Mouse (Mus musculus) heart, embryonic 14.5 days (tissue): ENCODE measurements around the gene Ubtf. TPM values are rescaled to one million over a fixed set of nuclear protein-coding genes. Genes with fewer than 3 reads are reported as not detected.

ENCODE experiments used
- ATAC-seq: fragments of 200-750 bp; cut with Nextera tagmentation; 2 replicates; pipeline ENCODE4 v1.8.0; 2017; ENCODE audit warnings: low read depth, moderate TSS enrichment; ENCODE audit not compliant: insufficient number of reproducible peaks, insufficient read depth, low FRiP score
- H3K27ac ChIP-seq, 2 experiments: fragments of 200-500 bp in 1 of 2; fragments of 300-500 bp in 1 of 2; sonication (generic) in 1 of 2; replicated peaks in 1 of 2; 2 replicates each; pipeline ENCODE4 v1.5.1; 2012 to 2014; ENCODE audit warnings: low read depth in 2 of 2, low read length in 2 of 2, control low read depth in 1 of 2, mild to moderate bottlenecking in 1 of 2, mixed read lengths in 1 of 2; ENCODE audit not compliant: control insufficient read depth in 1 of 2, insufficient read depth in 1 of 2
- H3K27me3 ChIP-seq: fragments of 300-500 bp; sonication (generic); 2 replicates; pipeline ENCODE4 v1.6.1; 2014; ENCODE audit warnings: mild to moderate bottlenecking, low read length, control low read depth; ENCODE audit not compliant: control insufficient read depth, insufficient read depth
- H3K36me3 ChIP-seq: fragments of 300-500 bp; sonication (generic); 2 replicates; pipeline ENCODE4 v1.6.1; 2014; ENCODE audit warnings: mild to moderate bottlenecking, control low read depth, low read length, mixed read lengths; ENCODE audit not compliant: control insufficient read depth, insufficient read depth
- H3K4me1 ChIP-seq, 2 experiments: fragments of 200-500 bp in 1 of 2; fragments of 300-500 bp in 1 of 2; sonication (generic) in 1 of 2; 2 replicates each; pipeline ENCODE4 v1.6.1; 2012 to 2014; ENCODE audit warnings: low read length in 2 of 2, control low read depth in 1 of 2, mixed read lengths in 1 of 2; ENCODE audit not compliant: control insufficient read depth in 2 of 2, insufficient read depth in 2 of 2
- H3K4me2 ChIP-seq: fragments of 300-500 bp; sonication (generic); 2 replicates; pipeline ENCODE4 v1.6.1; 2014; ENCODE audit warnings: mild to moderate bottlenecking, low read length
- H3K4me3 ChIP-seq, 2 experiments: fragments of 200-500 bp in 1 of 2; fragments of 300-500 bp in 1 of 2; sonication (generic) in 1 of 2; 2 replicates each; pipeline ENCODE4 v1.5.1; 2012 to 2014; ENCODE audit warnings: low read length in 2 of 2, mild to moderate bottlenecking in 2 of 2, control low read depth in 1 of 2, low read depth in 1 of 2, moderate library complexity in 1 of 2; ENCODE audit not compliant: control insufficient read depth in 1 of 2, insufficient read depth in 1 of 2
- H3K9ac ChIP-seq: fragments of 300-500 bp; sonication (generic); 2 replicates; pipeline ENCODE4 v1.6.1; 2014; ENCODE audit warnings: mild to moderate bottlenecking, low read length
- H3K9me3 ChIP-seq: fragments of 300-500 bp; sonication (generic); 2 replicates; pipeline ENCODE4 v1.6.1; 2016; ENCODE audit warnings: low read length, control low read depth; ENCODE audit not compliant: control insufficient read depth
- WGBS: fragments of 180-500 bp; shearing (Covaris S2); extraction: QIAGEN DNeasy Blood & Tissue Kit; methylation state at CpG from one replicate; pipeline ENCODE4 v1.1.7; 2014; 5-methylcytosine and 5-hydroxymethylcytosine counted together
- polyA plus RNA-seq: library from polyadenylated mRNA; unstranded; fragments of >200 nt; fragmentation: Nextera tagmentation; extraction: Ambion mirVana; gene quantifications from 2 replicates; pipeline ENCODE4 v1.2.1, GENCODE M21; 2014

The Ubtf gene
- polyA plus RNA-seq, 1 experiment from 2014 or later: 53.6 TPM

GRCm38 (mm10) chr11:102291051-102291535 lies 28.4 kb downstream of the Ubtf start:
- H3K4me3 ChIP-seq: no peak overlapping the region
- no peak overlapping the region for H3K27ac ChIP-seq
- H3K4me2 ChIP-seq: no peak overlapping the region
- peaks cover 8 to 19% of the 10 kb centered on the region in 2 experiments; a peak in 3 of 4 replicates for H3K4me1 ChIP-seq
- WGBS: 85% methylated on average over 11 of the region's 11 CpGs
- ATAC-seq: no peak
- no peaks in the 10 kb centered on the region for H3K27me3 ChIP-seq
- no peaks in the 10 kb centered on the region for H3K9me3 ChIP-seq
- H3K36me3 ChIP-seq: peaks cover 80% of the 10 kb centered on the region
- H3K9ac ChIP-seq: no peak overlapping the region

- Histone ChIP-seq H3K4me3 (no peak overlapping the region), H3K4me2 (no peak overlapping the region), H3K27me3 (no peaks in the 10 kb centered on the region), H3K9ac (no peak overlapping the region; the same call in 1 of the 2 replicates), H3K36me3 (peaks cover 80% of the 10 kb centered on the region), H3K4me1 (peaks cover 7 to 21% of the 10 kb centered on the region in 2 experiments; a peak in 3 of 4 replicates), H3K9me3 (no peaks in the 10 kb centered on the region), H3K27ac (no peak overlapping the region)
- WGBS: 92% methylated on average over 4 of the region's 4 CpGs
- no peak for ATAC-seq
Observed at GRCm38 (mm10) chr11:102290141-102290540, 29.4 kb downstream of the Ubtf start.

- ATAC-seq: no peak
- H3K4me2 ChIP-seq: no peak overlapping the region
- H3K36me3 ChIP-seq: peaks cover 76% of the 10 kb centered on the region
- H3K9ac ChIP-seq: no peak overlapping the region
- WGBS: 64% methylated on average over 6 of the region's 6 CpGs
- peaks cover 1 to 16% of the 10 kb centered on the region in 2 experiments; a peak in 3 of 4 replicates for H3K4me1 ChIP-seq
- no peaks in the 10 kb centered on the region for H3K9me3 ChIP-seq
- H3K27me3 ChIP-seq: no peaks in the 10 kb centered on the region
- H3K27ac ChIP-seq: no peak overlapping the region
- H3K4me3 ChIP-seq: no peak overlapping the region
Observed at GRCm38 (mm10) chr11:102289511-102290100, 29.9 kb downstream of the Ubtf start.

- no peak for ATAC-seq
- peaks cover 69% of the 10 kb centered on the region for H3K36me3 ChIP-seq
- no peaks in the 10 kb centered on the region for H3K9me3 ChIP-seq
- H3K4me1 ChIP-seq: peaks cover 0 to 12% of the 10 kb centered on the region in 2 experiments; a peak in 2 of 4 replicates
- H3K4me3 ChIP-seq: no peak overlapping the region
- no peak overlapping the region for H3K4me2 ChIP-seq
- WGBS: 77% methylated on average over 2 of the region's 2 CpGs
- H3K27me3 ChIP-seq: no peaks in the 10 kb centered on the region
- H3K27ac ChIP-seq: no peak overlapping the region
- no peak overlapping the region for H3K9ac ChIP-seq
Observed at GRCm38 (mm10) chr11:102288913-102289312, 30.6 kb downstream of the Ubtf start.

GRCm38 (mm10) chr11:102288027-102288804 lies 31.3 kb downstream of the Ubtf start:
- Histone ChIP-seq H3K4me1 (peaks cover 0 to 12% of the 10 kb centered on the region in 2 experiments; a peak in 2 of 4 replicates), H3K36me3 (peaks cover 62% of the 10 kb centered on the region)

DNA sequence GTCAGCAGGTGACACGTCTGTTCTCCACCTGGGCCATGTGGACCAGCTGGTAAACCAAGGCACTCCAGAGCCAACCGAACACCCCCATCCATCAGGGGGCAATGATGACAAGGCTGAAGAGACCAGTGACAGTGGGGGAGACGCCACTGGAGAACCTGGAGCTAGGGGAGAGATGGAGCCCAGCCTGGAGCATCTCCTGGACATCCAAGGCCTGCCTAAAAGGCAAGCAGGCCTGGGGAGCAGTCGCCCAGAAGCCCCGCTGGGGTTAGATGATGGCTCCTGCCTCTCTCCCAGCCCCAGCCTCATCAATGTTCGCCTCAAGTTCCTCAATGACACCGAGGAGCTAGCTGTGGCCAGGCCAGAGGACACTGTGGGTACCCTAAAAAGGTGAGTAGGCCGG lies 32.1 kb downstream of the Ubtf start:
- H3K36me3 ChIP-seq: peaks cover 55% of the 10 kb centered on the region
- no peak for ATAC-seq
- no peak overlapping the region for H3K4me3 ChIP-seq
- H3K9ac ChIP-seq: no peak overlapping the region
- no peaks in the 10 kb centered on the region for H3K9me3 ChIP-seq
- H3K27ac ChIP-seq: no peak overlapping the region
- H3K4me1 ChIP-seq: peaks cover 0 to 12% of the 10 kb centered on the region in 2 experiments; a peak in 2 of 4 replicates
- 91% methylated on average over 8 of the region's 8 CpGs for WGBS
- no peak overlapping the region for H3K4me2 ChIP-seq
- no peaks in the 10 kb centered on the region for H3K27me3 ChIP-seq

More at GRCm38 (mm10) chr11:102288027-102288804, 31.3 kb downstream of the Ubtf start:
- Histone ChIP-seq H3K9me3 (no peaks in the 10 kb centered on the region), H3K27ac (no peak overlapping the region), H3K4me2 (no peak overlapping the region), H3K9ac (no peak overlapping the region), H3K4me3 (no peak overlapping the region), H3K27me3 (no peaks in the 10 kb centered on the region)
- 81% methylated on average over 8 of the region's 8 CpGs for WGBS
- no peak for ATAC-seq

DNA sequence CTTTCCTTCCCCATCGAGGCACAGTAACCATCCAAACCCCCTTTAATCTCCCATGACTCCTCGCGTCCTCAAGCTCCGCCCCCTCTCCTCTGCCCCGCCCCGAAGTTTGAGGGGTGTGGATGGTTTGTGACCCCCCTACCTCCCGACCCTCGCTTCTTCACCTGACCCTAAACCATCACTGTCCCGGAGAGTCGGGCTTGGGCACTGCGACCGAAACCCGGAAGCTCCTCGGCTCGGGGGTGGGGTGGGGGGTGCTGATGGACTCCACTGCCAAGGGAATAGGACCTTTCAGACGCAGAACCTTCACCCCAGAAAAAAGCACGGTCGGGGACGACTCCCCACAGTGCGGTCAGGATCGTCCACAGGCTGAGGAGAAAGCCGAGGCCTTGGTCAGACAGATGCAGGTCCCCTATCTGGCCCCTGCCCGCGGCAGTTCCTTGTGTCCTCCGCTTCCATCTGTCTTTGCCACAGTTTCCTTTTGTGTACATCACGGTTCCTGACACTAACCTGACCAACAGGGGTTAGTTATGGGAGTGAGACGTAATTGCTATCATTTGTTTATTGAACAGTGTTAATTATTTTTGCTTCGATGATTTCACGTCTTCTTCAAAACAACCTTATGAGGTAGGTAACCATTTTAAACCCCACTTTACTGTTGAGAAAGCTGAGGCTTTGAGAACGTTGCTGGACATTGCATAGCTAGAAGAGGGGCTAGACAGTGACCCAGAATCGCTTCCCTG lies 34.3 kb downstream of the Ubtf start:
- Histone ChIP-seq H3K36me3 (peaks cover 33% of the 10 kb centered on the region), H3K4me3 (peak overlapping the region; percentile 83 to 84), H3K9me3 (no peaks in the 10 kb centered on the region), H3K4me1 (peaks cover 0 to 12% of the 10 kb centered on the region in 2 experiments; a peak in 2 of 4 replicates), H3K27me3 (no peaks in the 10 kb centered on the region), H3K4me2 (peak overlapping the region; percentile 77), H3K9ac (peak overlapping the region; percentile 85), H3K27ac (peak overlapping the region; percentile 75 to 83)
- peak; percentile 75 for ATAC-seq
- WGBS: 3% methylated on average over 31 of the region's 31 CpGs
